Mouse (Mus musculus): ENCODE results near the gene Ttc23.

- TF ChIP-seq E2F4 (IDR thresholded peaks at IDR 0.05; ENCODE audit: insufficient read depth) (no peak), POLR2AphosphoS2 (IDR thresholded peaks at IDR 0.05; ENCODE audit: insufficient read length, low read depth) (no peak), MAX (IDR thresholded peaks at IDR 0.05; ENCODE audit: low read depth) (no peak), SRF (IDR thresholded peaks at IDR 0.05; ENCODE audit: control insufficient read depth, insufficient read length, low read depth) (no peak), MYOG (IDR thresholded peaks at IDR 0.05; ENCODE audit: control insufficient read depth in 1 of 3, insufficient read depth in 1 of 3, insufficient read length in 2 of 3, low read depth in 2 of 3) (no peak), POLR2A (IDR thresholded peaks at IDR 0.05; ENCODE audit: insufficient read length, low read depth) (no peak), TCF3 (IDR thresholded peaks at IDR 0.05; ENCODE audit: insufficient read length, low read depth) (no peak), TCF12 (IDR thresholded peaks at IDR 0.05; ENCODE audit: insufficient read depth, poor library complexity, severe bottlenecking) (no peak), CEBPB (IDR thresholded peaks at IDR 0.05; ENCODE audit: insufficient read depth, poor library complexity, severe bottlenecking) (no peak), USF1 (IDR thresholded peaks at IDR 0.05; ENCODE audit: low read depth) (no peak), MYOD1 (IDR thresholded peaks at IDR 0.05; ENCODE audit: control insufficient read depth in 1 of 3, insufficient read length in 2 of 3, low read depth in 2 of 3) (no peak)
Observed at GRCm38 (mm10) chr7:67708160-67708559, 61.0 kb downstream of the Ttc23 start.

All from myocyte (in vitro differentiated cells).